Mouse (Mus musculus) gastrocnemius, adult 2 months (tissue): ENCODE data around the gene Utp18. TPM values are rescaled to one million over a fixed set of nuclear protein-coding genes. Genes with fewer than 3 reads are reported as not detected.
A peak's percentile ranks its signal among the peaks of the same experiment; 100 is the strongest.

Experiments
- DNase-seq: peaks from one replicate; pipeline ENCODE4 v3.0.0; 2022
- H3K27ac ChIP-seq: fragments of 200-600 bp; 2 replicates; pipeline ENCODE4 v1.8.1; 2022; ENCODE audit warnings: mild to moderate bottlenecking
- H3K4me3 ChIP-seq: fragments of 200-600 bp; 2 replicates; pipeline ENCODE4 v1.8.1; 2022; ENCODE audit warnings: mild to moderate bottlenecking, moderate library complexity
- CTCF ChIP-seq: fragments of 200-600 bp; IDR thresholded peaks from 2 replicates; pipeline ENCODE4 v1.8.1; 2022; ENCODE audit warnings: antibody characterized with exemption, mild to moderate bottlenecking, moderate library complexity
- intact Hi-C: fragments of 180-260 bp; cut with DNase I; formaldehyde crosslinking; loops from one replicate; pipeline ENCODE4 v1.15.1; 2025
- total RNA-seq, 2 experiments: library from RNA; stranded (reverse); gene quantifications; 2 replicates each; pipeline ENCODE4 v1.2.3; 2021

The Utp18 gene
- total RNA-seq, 2 experiments from 2014 or later, result 8.9 to 9.4 TPM

DNA sequence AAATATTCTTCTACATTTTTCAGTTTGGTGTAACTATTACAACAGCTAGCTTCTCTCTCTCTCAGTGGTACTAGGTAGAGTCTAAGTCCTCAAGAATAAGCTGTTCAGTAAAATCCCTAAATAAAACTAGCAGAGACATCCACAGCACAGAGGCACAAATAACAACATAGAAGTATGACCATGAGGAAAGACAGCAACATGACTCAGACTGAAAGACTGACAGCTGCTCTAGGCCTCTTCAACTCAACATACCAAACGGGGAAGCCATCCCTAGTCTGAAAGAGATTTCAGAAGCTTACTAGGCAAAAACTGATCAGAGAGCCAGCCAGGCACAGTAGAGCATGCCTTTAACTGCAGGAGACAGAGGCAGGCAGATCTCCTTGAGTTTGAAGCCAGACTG, 22.9 kb downstream of the Utp18 start:
- H3K4me3 ChIP-seq, result no peak overlapping the region
- TF ChIP-seq CTCF, result no peak
- no peak for DNase-seq
- H3K27ac ChIP-seq, result no peak overlapping the region
- intact Hi-C loops, result no loop called here

DNA sequence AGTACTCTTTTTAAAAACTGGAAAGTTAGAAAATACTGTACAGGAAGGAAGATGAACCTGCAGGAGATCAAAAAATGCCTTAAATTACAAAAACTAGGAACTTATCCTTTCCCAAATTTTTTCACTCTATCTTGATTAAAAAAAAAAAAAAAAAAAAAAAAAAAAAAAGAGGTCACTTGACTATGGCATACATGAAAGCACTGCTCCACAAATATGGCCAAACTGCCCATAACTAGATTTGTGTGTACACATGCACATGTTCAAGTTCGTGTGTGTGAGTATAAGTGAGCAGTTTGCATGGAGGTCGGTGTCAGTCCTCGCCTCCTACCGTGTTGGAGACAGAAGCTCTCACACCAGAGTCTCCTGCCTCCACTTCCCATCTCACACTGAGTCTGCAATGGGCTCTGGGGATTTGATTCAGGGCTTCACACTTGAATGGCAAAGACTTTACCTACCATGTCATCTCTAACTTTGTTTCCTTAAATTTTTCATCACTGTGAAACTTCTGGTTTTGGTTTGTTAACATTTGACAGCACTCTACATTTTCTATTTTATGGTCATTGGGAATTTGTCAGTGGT, 23.4 kb downstream of the Utp18 start:
- no peak for DNase-seq
- TF ChIP-seq CTCF, result no peak
- intact Hi-C loops, result no loop called here
- no peak overlapping the region for H3K4me3 ChIP-seq
- H3K27ac ChIP-seq, result no peak overlapping the region

DNA sequence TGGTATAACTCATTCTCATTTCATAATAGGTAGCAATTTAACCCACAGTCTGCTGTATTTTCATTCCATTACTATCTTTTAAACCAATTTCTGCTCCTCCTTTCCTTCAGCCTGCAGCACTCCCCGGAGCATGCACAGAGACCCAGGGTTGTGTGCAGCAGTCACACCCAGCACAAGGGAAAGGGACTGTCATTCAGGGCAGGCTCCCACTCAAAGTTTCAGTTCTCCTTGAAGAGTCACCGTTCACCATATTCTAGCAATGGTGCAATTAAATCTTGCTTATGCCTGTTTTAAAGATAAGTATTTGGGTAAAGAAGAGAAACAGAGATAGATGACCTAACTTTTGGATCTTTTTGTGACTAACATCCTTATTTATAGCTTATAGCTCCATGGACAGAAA, 24.4 kb downstream of the Utp18 start:
- H3K27ac ChIP-seq, result no peak overlapping the region
- DNase-seq, result no peak
- H3K4me3 ChIP-seq, result no peak overlapping the region
- intact Hi-C loops, result no loop called here
- no peak for TF ChIP-seq CTCF

DNA sequence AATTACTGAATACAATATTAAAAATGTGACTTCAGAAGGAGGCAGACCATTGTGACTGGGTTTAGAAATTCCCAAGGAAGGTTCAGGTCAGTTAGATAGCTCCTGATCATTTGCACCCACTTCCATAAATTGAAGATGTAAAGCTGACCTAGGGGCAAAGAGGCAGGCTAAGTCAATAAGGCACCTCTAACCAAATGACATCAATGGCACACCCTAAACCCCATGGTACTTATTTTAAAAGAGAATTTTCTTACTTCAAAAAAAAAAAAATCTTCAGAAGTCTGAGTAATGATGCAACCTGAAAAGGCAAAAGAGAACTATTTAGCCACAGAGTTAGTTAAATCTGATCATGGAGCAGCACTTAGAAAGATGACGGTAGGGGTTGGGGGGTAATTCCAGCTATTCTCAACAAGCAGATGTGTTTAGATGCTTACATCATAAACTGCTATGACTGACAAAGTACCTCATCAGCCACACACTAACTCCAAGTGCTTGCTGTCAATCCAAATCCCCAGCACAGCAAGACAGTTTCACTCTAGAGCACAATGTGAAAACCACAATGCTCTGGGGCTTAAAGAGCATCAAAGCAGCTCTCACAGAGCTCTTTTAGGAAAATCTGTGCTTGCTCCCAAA, 24.9 kb downstream of the Utp18 start:
- Histone ChIP-seq H3K4me3 (no peak overlapping the region), H3K27ac (no peak overlapping the region)
- DNase-seq, result no peak
- TF ChIP-seq CTCF, result no peak
- intact Hi-C loops, result no loop called here

DNA sequence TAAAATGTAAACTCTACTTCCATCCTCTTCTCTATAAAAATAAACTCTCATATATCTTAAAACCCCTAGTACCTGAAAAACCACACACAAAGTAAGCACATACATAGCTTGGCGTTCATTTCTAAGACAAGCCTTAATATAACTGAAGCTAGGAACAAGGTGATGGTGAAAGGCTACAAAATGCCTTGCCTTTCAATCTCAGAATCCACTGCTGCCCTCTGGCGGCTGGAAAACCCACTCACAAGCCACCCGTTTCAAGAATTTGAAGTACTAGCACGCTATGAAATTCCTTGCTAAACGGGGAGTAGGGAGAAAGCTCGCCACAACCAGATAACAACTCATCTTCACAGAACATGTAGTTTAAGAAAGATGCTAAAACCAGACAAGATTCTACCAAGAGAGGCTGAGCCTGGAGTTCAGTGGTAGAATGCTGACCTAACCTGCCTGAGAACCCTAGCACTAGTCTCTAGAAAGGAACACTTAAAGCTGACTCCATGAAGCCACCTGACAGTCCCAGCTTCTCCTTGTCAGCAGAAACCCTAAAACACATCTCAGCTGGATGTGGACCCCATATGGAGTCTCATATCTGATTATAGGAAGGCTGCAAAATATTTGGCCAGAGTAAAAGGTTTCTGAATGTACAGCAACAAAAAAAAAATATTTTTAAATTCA, 29.1 kb downstream of the Utp18 start:
- intact Hi-C loops, result no loop called here
- peak; percentile 70 for DNase-seq
- Histone ChIP-seq H3K4me3 (no peak overlapping the region), H3K27ac (no peak overlapping the region)
- TF ChIP-seq CTCF, result peak; percentile 90

DNA sequence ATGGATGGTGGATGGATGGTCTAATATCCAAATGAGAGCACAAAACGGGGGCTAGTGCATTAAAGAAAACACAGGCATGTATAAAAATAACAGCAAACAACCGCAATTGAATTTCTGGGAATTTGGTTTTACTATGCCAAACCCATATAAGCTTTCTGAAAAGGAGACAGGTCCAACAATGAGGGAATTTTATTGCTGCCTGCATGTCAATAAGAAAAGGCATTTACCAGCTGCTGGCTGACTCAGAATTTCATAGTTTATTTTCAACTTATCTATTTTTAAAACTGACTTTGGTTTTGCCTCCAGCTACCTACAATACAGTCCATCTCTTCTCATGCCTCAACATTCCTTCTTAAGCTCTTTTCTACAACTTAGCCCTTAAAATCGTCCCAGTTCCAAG, 33.0 kb downstream of the Utp18 start:
- DNase-seq, result no peak
- H3K27ac ChIP-seq, result no peak overlapping the region
- H3K4me3 ChIP-seq, result no peak overlapping the region
- TF ChIP-seq CTCF, result no peak
- intact Hi-C loops, result no loop called here

DNA sequence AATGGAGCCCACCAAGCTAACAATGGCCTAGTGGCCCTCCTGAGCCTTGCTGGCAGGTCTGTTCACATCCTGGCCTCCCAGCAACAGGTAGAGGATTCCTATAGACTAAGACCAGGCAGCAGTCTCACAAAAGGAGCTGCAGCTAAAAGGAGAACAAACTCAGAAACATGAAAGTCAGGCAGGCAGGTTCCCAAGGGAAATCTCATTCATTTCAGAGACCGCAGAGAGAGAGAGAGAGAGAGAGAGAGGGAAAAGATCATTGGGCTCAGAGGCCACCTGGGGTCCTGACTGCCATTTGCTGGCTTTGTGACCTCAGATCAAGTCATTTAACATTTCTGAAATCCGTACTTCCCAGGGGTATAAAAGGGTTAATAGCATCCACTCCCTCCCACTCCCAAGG, 38.2 kb downstream of the Utp18 start:
- intact Hi-C loops, result no loop called here
- Histone ChIP-seq H3K4me3 (no peak overlapping the region), H3K27ac (no peak overlapping the region)
- no peak for DNase-seq
- no peak for TF ChIP-seq CTCF

DNA sequence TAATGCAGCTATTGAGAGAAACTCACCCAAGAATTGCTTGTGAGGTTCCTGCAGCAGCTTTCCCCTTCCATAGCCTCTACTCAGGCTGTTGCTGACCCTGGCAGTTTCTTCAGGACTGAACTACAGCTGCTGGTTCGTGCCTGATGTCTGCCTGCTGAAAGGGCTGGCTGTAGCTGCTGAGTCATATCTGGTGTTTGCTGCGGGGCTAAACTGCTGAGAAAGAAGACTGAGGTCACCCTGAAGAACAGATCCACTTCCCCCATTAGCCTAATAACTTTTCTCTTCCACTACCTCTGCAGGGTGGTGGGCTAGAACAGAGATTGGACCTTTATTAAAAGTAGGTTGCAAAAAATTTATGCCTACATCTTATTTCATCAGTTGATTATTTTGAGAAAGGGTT, 49.8 kb downstream of the Utp18 start:
- H3K4me3 ChIP-seq, result no peak overlapping the region
- DNase-seq, result no peak
- H3K27ac ChIP-seq, result no peak overlapping the region
- TF ChIP-seq CTCF, result no peak
- intact Hi-C loops, result no loop called here

DNA sequence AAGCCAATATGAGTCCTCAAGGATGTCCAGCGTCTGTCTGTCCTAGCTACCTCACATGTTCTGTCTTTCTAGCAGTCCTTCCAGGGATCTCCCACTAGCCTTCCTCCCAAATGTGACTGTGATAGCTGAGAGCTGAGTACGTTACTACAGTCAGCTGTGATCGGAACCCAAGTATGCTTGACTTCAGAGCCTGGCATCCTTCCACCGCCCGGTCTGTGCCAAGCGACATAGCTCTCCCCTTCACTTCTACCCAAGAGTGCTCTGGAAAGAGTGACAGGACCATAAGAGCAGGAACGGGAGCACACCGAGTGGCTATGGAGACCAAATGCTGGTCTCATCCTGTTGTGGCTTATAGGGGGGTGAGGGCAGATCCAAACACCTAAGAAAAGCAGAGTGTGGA, 55.6 kb downstream of the Utp18 start:
- intact Hi-C loops, result no loop called here
- TF ChIP-seq CTCF, result no peak
- no peak for DNase-seq
- Histone ChIP-seq H3K4me3 (no peak overlapping the region), H3K27ac (no peak overlapping the region)

DNA sequence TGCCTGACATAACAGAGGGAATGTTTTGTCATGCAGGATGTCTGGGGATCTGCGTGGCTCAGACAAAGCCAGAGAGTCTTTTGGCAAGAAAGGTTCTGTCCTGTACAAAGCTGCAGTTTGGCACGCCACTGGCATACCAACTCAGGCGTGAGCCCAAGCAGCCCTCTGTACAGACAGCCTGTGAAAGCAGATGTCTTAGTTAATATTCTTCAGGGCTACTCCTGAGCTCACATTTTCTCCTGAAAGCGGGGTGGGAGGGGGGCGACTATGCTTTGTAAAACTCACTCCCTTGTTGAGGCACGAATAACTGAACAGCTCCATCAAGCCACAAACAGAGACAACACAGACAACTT, 56.3 kb downstream of the Utp18 start:
- intact Hi-C loops, result no loop called here
- H3K27ac ChIP-seq, result no peak overlapping the region
- TF ChIP-seq CTCF, result no peak
- no peak overlapping the region for H3K4me3 ChIP-seq
- DNase-seq, result no peak

DNA sequence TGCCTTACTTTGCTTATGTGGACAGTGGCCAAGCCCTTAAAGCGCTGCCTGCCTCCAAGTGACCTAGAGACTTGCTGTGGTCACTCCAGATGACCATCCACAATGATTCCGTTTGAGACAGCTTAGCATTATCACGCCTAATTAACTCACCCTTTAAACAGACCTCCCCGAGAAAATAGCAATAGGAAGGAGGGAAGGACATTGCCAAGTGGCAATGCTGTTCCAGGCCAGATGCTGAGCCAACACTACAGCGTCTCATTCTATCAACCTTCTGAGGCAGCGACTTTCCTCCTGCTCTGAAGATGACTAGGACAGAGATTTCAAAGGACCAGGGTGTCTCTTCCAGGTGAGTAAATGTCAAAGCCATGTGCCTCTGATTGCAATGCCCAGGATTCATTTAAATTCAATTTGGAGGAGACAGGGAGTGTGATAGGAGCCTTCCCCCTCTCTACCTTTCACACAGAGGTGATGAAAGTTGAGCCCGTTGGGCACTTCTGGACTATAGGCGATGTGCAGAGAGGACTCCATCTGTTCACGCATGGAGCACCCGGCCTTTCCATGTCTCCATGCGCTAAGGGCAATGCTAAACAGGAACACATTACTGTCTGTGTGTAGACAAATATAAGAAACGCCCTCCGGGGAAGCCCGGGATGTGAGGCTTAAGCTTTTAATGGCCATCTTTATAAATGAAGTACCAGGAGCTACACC, 56.8 kb downstream of the Utp18 start:
- no peak for DNase-seq
- intact Hi-C loops, result no loop called here
- TF ChIP-seq CTCF, result no peak
- Histone ChIP-seq H3K4me3 (no peak overlapping the region), H3K27ac (no peak overlapping the region)

DNA sequence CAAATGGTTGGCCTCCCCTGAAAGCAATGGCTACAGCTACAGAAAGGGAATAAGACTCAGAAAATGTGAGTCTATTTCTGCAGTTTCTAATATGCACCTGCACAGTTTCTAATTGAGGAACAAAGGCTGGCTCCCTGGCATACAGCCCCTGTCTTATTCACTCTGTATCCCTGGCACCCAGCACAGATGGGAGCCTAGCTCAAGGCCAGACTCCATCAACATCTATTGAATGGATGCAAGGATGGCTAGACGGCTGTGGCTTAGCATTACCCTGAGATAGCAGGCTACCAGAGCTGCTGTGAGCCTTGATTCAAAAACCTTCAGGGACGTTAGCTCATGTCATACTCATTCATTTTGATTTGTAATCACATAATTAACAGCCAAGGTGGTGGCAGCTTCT, 63.3 kb downstream of the Utp18 start:
- intact Hi-C loops, result no loop called here
- Histone ChIP-seq H3K4me3 (no peak overlapping the region), H3K27ac (no peak overlapping the region)
- DNase-seq, result no peak
- TF ChIP-seq CTCF, result no peak

DNA sequence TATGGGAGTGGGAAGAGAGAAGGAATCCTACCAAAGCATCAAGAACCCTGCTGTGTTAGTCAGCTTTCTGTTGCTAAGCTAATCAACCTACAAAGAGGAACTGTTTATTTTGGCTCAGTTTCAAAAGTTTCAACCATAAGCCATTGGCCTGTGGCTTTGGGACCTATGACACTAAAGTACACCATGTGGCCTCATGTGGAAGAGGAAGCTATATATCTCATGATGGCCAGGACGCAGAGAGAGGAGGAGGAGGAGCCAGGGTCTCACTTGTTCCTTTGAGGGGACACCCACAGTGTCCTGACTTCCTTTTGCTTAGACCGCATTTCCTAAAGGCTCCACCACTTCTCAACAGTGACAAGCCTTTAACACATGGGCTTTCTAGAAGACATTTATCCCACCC, 64.0 kb downstream of the Utp18 start:
- no peak overlapping the region for H3K4me3 ChIP-seq
- intact Hi-C loops, result no loop called here
- DNase-seq, result no peak
- TF ChIP-seq CTCF, result no peak
- H3K27ac ChIP-seq, result no peak overlapping the region
